Mouse (Mus musculus): Measurements from ENCODE around the gene Phf8. TPM values are rescaled to one million over a fixed set of nuclear protein-coding genes. Genes with fewer than 3 reads are reported as not detected.
"Not testable (repeated sequence)": the region's sequence is repeated elsewhere in the genome, so short reads cannot be mapped to it uniquely, and the experiment has no call there.

Phf8 gene
- 42.6 and 45.3 TPM in 2 replicates for total RNA-seq (2015)
- 27.1 and 33.6 TPM in 2 replicates for total RNA-seq (2017)

DNA sequence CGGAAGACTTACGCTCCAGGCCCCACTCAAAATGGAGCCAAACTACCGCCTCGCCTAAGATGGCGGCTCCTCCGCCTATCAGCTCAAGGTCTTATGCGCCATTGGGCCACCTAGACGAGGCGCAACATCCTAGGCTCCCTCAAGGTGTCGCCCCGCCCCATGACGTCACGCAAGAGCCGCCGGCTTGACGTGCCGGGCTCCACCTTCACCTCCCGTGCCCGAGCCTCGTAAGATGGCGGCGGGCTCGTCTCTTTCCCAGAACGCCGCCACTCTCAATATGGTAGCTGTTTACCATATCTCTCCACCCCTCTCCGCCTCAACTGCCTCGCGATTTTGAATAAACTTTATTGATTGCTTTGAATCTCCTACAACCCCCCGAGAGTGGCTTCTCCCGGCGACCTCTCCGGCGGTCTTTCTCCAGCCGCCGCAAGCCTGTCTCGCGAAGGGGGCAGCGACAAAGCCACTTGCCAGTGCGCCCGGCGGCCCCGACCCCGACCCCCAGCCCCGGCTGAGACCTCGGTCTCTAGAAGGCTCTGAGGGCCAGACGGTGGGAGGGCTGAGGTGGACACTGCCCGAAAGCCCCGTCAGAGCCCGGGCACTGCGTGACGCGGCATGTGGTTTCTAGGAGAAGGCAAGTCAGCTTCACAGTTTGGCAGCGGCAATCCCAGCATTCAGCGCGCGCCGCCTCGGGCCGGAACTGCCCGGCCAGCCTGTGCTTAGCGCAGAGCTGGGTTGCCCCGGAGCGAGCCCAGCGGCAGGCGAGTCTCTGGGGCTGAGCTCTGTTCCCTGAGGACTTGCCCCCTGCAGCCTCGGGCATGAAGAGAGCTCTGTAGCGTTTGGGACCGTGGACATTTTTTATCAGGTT, at the start of gene Phf8:
Gene Phf8 (plus strand): TSS at position 215 of the 865 bp plus-strand sequence.
- ATAC-seq (ENCODE audit: poor library complexity, severe bottlenecking), result peak; percentile 84

DNA sequence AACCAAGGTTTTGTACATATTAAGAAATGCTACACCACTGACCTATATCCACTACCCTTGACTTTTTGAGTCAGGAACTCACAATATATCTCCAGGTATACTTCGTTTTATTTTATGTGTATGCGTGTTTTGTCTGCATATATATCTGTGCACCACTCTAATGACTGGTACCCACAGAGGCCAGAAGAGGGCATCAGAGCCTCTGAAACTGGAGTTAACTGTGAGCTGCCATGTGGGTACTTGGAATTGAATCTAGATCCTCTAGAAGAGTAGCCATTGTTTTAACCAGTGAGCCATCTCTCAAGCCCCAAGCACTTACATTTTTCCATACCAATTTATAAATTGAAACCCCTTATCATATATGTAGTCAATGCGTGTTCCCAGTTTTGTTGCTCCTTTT, 32.3 kb upstream of the Phf8 start:
- ATAC-seq (ENCODE audit: poor library complexity, severe bottlenecking), result no peak

DNA sequence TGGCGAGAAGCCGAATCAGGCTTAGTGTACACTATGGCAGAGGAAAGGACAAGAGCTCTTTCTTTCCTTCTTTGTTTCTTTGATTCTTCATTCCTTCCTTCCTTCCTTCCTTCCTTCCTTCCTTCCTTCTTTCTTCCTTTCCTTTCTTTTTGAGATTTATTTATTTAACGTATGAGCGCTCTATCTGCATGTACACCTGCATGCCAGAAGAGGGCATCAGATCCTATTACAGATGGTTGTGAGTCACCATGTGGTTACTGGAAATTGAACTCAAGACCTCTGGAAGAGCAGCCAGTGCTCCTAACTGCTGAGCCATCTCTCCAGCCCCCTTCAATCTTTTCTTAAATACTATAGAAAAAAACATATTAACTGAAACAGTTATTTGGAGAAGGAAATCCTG, 27.2 kb upstream of the Phf8 start:
- ATAC-seq (ENCODE audit: poor library complexity, severe bottlenecking), result not testable (repeated sequence)

DNA sequence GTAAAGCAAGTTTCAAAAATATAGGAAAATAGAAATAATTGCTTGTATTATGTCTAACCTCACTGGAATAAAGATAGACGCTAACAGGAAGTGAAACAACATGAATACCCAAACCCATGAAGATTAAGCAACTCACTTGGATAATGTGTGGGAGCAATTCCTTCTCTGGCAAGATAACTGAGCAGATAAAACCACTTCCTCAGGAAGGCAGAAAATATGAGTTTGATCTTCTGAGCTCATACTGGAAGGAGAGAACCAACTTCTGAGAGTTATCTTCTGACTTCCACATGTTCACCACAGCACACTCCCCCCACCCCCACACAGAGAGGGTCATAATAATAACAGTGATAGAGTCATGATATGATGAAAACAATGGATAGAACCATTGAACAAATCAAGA, 23.9 kb upstream of the Phf8 start:
- ATAC-seq (ENCODE audit: poor library complexity, severe bottlenecking), result peak; percentile 80

DNA sequence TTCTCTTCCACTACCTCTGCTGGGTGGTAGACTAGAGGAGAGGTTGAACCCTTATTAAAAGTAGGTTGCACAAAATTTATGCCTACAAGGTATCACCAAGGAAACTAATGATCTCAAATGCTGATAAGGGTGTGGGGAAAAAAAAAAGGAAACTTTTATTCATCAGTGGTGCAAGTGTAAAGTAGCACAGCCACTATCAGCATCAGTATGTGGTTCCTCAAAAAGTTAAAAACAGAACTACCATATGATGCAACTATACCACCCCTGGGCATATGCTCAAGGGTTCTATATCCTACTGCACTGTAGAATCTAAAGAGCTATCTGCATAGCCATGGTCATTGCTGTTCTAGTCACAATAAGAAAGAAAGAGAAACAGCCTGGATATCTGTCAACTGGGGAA, 11.9 kb upstream of the Phf8 start:
- peak; percentile 100 for ATAC-seq (ENCODE audit: poor library complexity, severe bottlenecking)

DNA sequence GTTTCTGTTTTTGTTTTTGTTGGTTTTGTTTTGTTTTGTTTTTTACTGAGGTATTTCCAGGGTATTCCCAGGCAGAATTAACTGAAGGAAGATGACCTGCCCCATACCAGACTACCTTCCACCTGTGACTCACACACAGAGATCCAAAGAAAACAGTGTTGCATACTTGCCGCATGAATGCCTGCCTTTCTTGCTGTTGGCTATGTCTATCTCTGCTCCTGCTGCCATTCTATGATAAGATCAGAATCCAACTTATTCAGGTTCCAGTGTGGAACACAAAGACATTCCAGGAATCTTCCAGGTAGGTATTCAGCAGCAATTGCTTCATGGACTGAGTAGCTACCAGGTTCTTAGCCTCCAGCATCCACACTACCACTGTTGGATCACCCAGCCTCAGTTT, 10.6 kb upstream of the Phf8 start:
- ATAC-seq (ENCODE audit: poor library complexity, severe bottlenecking), result no peak

DNA sequence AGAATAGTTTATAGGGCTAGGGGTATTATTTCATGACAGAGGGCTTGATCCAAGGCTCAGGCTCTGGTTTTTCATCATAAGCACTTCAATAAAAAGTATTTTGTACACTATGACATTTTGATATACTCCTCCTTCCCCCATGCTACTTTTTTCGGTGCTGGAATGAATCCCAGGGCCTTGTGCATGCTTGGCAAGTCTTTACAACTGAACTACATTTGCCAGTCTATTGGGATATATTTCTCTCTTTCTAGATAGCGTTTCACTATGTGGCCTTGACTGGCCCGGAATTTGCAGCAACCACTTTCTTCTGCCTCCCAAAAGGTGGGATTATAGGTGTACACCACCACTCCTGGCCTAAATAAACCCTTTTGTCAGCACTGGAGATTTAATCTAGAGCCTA, 7.4 kb upstream of the Phf8 start:
- no peak for ATAC-seq (ENCODE audit: poor library complexity, severe bottlenecking)

DNA sequence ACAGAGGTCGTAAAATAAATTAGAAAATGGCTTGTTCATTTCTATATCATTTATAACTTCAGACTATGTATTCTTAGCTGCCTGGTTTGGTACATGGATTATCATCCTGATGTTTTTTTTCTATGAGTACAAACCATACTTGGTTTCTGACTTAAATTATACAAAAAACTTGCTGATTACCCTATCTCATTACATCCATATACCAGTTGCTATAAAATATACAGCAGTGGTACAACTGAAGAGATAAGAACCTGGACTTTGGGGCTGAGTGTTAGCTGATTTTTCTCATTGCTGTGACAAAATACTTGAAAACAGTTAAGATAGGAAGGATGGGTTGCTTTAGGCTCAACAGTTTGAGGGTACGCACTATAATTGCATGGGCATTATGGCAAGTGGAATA, 6.8 kb upstream of the Phf8 start:
- ATAC-seq (ENCODE audit: poor library complexity, severe bottlenecking), result no peak

DNA sequence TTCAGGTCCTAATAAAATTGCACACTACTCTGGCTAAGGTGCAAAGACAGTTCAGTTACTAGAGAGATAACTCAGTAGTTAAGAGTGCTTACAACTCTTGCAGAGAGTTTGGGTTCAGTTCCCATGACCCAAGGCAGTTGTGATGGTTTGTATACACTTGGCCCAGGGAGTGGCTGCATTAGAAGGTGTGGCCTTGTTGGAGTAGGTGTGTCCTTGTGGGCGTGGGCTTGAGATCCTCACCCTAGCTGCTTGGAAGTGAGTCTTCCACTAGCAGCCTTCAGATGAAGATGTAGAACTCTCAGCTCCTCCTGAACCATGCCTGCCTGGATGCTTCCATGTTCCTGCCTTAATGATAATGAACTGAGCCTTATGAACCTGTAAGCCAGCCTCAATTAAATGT, 2.3 kb upstream of the Phf8 start:
- ATAC-seq (ENCODE audit: poor library complexity, severe bottlenecking), result no peak

DNA sequence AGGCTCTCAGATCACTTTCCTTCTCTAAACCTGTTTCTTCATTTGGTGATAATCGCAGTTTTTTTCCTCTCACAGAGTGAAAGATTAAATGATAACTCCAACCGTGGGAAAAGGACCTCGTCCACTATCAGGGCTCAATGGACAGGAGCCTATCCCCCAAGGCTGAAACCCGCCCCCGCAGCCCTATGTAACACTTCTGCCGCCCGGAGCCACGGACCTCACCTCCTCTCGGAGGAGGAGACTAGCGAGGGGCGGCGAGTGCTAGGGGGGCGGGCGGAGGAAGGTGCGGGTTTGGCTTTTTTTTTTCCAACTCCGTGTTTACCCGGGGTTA, 380 bp upstream of the Phf8 start:
- ATAC-seq (ENCODE audit: poor library complexity, severe bottlenecking), result no peak

DNA sequence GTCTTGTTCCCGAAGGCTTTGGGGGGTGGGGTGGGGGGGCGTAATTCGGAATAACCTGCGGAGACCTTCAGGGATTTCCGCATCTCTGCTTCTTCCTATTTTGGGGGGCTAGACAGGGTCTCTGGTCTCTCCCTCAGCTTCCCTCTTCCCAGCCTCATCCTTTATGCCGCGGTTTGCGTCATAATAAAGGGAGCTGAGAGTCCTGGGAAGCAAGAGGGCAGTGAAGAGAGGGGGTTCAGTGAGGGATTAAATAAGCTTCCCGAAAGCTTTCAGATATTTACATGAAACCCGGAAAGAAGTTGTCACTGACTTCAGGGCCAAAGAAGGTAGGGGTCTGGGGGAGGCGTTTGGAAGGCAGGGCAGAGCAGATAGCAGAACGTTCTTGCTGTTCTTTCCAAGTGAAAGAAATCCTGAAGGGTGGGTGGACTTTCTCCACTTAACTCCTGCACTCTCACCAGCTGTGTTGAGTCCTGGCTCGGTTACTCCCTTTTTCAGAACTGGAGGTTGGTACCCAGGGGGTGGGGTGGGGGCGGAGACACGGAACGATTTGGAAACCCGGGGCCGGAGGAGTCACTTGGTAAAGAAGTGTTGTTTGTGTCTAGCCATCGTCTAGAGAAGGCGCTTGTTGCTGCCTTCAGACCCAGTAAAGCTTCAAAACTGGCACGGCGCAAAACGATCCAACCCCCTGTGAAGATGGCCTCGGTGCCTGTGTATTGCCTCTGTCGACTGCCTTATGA, 1.5 kb downstream of the Phf8 start:
- peak; percentile 23 for ATAC-seq (ENCODE audit: poor library complexity, severe bottlenecking)

DNA sequence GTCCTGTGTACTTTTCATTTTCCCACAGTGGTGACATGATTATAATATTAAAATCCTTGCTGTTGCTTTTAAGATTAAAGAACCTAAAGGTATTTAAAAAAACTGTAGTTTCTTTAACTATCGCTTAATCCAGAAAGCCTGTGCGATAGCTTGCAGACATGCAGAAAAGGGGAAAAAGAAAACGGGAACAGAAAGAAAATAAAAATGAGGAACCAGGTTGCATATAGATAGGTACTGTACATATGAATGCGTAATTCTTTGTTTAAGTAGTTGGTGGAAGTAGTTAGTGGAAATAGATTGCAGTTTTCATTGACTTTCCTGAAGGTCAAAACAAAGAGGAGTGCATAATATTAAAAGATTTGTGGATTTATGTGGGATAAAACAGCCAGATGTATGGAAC, 32.9 kb downstream of the Phf8 start:
- ATAC-seq (ENCODE audit: poor library complexity, severe bottlenecking), result peak; percentile 82

DNA sequence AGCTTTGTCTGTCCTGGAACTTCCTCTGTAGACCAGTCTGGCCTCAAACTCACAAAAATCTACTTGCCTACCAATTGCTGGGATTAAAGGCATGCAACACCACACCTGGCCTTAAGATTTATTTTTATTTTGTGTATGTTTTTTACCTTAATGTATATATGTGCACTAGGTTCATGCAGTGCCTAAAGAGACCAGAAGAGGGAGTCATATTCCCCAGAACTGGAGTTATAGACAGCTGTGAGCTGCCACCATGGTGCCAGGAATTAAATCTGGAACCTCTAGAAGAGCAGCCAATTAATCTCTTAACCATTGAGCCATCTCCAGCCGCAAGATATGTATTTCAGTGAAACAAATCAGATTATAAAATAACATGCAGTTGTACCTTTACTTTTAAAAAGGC, 54.7 kb downstream of the Phf8 start:
- no peak for ATAC-seq (ENCODE audit: poor library complexity, severe bottlenecking)

DNA sequence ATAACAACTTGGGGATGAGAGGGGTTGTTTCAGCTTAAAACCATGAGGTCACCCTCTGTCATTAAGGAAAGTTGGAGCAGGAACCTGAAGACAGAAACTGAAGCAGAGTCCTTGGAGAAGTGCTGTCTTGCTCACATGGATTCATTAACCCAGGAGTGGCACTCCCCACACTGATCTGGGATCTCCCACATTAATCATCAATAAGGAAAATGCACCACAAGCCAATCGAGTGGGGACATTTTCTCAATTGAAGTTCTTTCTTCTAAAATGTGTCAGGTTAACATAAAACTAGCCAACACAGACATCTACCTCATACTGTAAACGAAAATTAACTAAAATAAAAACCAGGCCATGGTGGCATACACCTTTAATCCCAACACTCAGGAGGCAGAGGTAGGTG, 122.9 kb downstream of the Phf8 start:
- ATAC-seq (ENCODE audit: poor library complexity, severe bottlenecking), result no peak

DNA sequence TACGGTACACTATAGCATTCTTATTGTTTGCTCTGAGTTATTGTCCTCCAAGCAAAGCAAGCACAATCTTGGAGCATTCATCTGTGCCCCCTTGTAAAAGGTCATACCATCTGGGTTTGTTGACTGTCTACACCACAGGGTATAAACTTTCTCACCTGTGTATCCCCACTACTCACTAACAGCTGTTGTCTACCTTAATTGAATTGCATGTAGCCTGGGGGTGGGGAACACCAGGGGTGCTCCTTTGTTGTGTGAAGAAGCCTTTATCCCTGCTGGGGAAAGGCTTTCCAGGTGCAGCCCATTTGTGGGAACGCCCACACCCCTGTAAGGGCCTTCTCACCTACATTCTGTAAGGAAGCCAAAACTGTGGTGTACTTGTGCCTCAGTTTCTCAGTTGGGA, 133.3 kb downstream of the Phf8 start:
- no peak for ATAC-seq (ENCODE audit: poor library complexity, severe bottlenecking)

DNA sequence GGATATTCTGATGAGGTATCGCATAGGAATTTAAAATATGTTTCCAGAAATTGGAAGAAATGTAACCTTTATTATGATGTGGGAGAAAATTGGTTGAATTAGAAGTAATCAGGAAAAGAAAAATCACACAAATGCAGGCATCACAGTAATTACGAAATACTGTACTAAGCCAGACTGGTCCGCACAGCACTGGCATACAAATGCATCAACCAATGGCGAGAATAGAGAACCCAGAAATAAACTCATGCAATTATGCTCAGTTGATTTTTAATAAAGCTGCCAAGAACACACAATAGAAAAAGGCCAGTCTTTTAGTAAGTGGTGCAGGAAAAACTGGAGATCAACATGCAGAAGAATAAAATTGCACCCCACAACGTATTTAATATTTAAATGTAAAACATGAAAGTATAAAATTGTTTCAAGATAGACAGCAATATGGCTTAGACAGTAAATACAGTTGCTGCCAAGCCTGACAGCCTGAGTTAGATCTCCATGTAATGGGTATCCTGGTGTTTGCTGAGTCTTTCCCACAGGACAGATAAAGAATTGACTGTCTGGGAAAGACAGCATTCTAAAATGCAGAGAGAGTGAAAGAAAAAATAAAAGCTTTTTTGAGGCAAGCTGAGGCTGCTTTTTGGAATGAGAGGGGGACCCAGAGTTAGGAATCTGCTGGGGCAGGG, 154.2 kb downstream of the Phf8 start:
- no peak for ATAC-seq (ENCODE audit: poor library complexity, severe bottlenecking)

Other genes with a start within 250 kb of the Phf8 start
- gene Fam120c, start 176.5 kb upstream of the Phf8 start, total RNA-seq (2015), result 0.73 and 0.76 TPM in 2 replicates
- 0.48 and 1.2 TPM in 2 replicates for gene Fam120c, start 176.5 kb upstream of the Phf8 start, total RNA-seq (2017)

Measured in megakaryocyte, adult 5-6 weeks (primary cell).